Mouse (Mus musculus): ENCODE results near the gene Trim11.

Trim11 gene

GRCm38 (mm10) chr11:58955143-58955867 is 22.6 kb upstream of the Trim11 start:
- CTCF ChIA-PET = interaction anchor here (0.9 to 1.0 kb wide), 2 partner anchors 21 to 28 kb away, joined by 3 to 8 read pairs; no protein-coding TSS in a partner anchor

GRCm38 (mm10) chr11:58955868-58956257 is 22.0 kb upstream of the Trim11 start:
- CTCF ChIA-PET = no interaction called here

- CTCF ChIA-PET = interaction anchor here (1.1 kb wide), 1 partner anchor 18 kb away, joined by 3 read pairs; the partner anchor contains the start of gene Rnf187
These were observed 20.5 kb upstream of the Trim11 start for GRCm38 (mm10) chr11:58957226-58957914.

GRCm38 (mm10) chr11:58958536-58958935 is 19.4 kb upstream of the Trim11 start:
- CTCF ChIA-PET = interaction anchor here (0.6 kb wide), 1 partner anchor 1004 kb away, joined by 4 read pairs; no protein-coding TSS in a partner anchor

DNA sequence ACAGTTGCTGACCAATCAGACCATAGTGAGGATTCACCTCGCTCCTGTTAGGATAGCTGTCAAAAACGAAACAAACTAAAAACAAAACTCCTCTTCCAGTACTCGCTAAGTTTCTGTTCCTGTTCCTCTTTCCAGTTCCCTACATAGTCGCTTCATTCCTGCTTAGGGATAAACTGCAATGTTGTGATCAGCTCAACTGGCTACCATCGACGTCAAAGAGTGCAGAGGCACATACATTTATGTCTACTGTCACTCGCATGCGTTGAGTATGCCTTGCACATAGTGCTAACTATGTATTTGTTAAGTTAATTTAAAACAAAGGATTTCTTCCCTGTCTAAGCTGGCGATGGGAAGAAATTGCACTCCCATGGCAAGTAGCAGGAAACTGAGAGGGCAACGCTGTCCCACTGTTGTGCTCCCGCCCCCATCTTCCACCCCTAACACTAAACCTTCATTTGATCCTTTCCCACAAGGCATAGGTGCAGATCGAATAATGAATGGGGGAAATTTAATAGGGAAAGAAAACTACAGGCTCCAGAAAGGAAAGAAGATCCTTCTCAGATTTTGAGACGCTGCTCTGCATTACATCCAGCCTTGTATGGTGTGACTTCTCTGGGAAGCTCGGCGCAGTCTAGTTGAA is 18.6 kb upstream of the Trim11 start:
- CTCF ChIA-PET = interaction anchor here (0.5 to 0.6 kb wide), 2 partner anchors 32 to 229 kb away, joined by 3 to 4 read pairs; no protein-coding TSS in a partner anchor

DNA sequence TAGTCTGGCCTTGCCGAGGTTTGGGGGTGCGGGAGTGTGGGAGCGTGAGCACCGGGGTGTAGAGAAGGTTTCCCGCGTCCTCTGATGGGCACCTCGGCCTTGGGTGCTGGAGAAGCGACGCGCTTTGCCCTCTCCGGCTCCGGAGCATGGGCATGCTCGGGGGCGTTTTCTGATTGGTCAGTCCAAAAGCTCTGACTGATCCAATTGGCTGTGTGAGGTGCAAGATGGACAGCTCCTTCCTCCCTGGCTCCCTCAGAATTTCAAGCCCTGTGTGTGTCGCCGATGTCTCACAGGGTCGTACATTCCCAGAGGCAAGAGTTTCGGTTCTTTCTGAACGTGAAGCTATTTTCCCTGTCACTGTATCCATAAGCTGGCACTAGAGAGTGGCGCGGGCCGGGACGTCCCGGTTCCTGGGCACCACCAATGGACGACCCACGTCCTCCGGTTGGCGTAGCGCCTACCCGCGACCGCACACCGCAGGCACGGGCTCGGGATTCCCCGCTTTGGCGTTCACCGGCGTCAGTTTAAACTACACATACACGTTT is 17.9 kb upstream of the Trim11 start:
- CTCF ChIA-PET = interaction anchor here (0.5 to 0.6 kb wide), 3 partner anchors 11 to 45 kb away, joined by 3 to 6 read pairs (median 4); partner anchors contain the start of gene Hist3h2ba

DNA sequence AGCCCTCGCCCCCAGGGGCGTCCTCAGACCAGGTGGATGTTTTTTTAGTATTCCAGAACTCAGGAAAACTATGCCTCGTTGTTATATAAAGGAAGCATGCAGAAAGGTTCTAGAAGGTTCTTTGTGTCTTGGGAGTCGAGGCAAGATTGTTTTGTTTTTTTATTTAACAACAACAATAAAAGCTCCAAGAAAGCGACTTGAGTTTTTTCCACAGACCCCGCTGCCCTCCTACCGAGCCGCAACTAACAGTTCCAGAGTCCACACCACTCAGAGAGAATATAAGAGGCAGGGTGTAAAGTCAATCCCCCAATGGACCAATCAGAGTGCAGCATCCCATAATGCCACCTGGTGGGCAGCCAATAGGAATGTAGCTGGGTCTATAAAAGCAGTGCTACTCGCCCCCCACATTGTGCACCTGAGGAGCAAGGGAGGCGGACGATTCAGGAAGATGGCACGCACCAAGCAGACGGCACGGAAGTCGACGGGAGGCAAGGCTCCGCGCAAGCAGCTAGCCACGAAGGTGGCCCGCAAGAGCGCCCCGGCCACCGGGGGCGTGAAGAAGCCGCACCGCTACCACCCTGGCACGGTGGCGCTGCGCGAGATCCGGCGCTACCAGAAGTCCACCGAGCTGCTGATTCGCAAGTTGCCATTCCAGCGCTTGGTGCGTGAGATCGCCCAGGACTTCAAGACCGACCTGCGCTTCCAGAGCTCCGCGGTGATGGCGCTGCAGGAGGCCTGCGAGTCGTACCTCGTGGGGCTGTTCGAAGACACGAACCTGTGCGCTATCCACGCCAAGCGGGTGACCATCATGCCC is 16.3 kb upstream of the Trim11 start:
- CTCF ChIA-PET = interaction anchor here (0.6 to 1.2 kb wide), 2 partner anchors 12 to 21 kb away, joined by 3 read pairs; no protein-coding TSS in a partner anchor

DNA sequence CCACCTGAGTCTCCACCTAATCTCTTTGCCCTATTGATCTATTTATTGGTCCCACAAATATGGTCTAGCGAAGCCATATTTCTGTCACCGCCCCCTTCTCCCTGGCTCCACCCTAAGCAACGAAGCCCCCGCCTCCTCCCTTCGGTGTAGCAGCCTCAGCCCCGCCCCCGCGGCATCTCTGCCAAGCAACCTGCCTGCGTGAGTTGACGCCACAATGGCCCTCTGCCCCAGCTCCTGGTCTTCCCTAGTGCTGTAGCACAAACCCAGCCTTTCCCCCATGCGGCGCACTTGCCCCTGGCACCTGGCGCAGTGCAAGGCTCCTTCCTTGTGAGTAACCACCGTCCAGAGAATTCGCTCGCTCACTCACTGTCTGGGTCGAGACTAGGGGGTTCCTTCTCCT is 14.3 kb upstream of the Trim11 start:
- CTCF ChIA-PET = no interaction called here

DNA sequence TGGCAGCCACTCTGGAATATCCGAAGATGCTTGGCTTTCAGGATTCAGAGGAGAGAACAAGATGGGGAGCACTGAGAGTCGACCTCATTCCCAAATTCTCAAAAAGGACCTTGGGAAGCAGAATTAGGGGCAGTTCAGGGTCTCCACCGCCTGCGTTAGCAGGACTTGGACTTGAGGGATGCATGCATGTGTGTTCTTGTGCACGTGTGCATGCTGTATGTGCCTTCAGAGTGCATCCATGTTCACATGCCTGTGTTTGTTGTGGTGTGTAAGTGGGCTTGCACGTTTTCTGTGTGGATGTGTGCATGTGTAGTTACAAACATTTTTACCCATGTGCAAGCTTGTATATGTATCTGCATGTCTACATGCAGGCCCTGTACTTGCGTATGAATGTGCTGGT is 13.7 kb upstream of the Trim11 start:
- CTCF ChIA-PET = no interaction called here

GRCm38 (mm10) chr11:58965001-58965760 is 12.7 kb upstream of the Trim11 start:
- CTCF ChIA-PET = no interaction called here

DNA sequence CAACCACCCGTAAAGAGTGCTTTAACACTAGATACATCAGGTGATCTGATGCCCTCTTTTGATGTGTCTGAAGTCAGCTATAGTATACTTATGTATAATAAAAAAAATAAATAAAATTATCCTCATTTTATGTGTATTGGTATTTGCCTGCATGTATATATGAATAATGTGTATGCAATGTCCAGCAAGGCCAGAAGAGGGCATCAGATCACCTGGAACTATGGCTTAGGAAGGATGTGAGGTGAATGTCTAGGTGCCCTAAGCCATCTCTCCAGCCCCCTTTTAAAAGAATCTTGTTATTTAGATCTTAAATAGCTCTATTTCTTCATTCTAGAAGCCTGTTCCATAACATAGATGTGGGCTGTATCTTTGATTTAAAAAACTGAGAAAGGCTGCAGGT is 10.5 kb upstream of the Trim11 start:
- CTCF ChIA-PET = interaction anchor here (1.1 to 1.2 kb wide), 2 partner anchors 15 to 27 kb away, joined by 3 to 4 read pairs; no protein-coding TSS in a partner anchor

- CTCF ChIA-PET = no interaction called here
These were observed 9.3 kb upstream of the Trim11 start for GRCm38 (mm10) chr11:58968551-58968950.

DNA sequence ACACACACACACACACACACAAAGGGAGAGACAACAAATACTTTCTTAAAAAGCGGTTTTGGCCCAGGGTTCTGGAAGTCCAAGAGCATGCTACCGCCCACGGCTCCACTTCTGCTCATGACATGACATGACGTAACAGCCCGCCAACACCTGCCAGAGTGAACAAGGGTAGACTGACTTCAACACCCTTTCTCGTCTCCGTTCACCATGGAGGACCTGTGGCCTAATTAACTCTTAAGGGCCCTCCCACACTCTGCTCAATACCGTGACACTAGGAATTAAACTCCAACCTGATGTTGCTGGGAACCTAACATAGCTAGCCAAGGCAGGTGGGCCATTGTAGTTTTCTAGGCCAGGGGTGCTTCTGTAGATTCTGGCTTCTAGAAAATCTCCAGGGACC is 8.9 kb upstream of the Trim11 start:
- CTCF ChIA-PET = interaction anchor here (0.8 kb wide), 1 partner anchor 19 kb away, joined by 5 read pairs; no protein-coding TSS in a partner anchor

DNA sequence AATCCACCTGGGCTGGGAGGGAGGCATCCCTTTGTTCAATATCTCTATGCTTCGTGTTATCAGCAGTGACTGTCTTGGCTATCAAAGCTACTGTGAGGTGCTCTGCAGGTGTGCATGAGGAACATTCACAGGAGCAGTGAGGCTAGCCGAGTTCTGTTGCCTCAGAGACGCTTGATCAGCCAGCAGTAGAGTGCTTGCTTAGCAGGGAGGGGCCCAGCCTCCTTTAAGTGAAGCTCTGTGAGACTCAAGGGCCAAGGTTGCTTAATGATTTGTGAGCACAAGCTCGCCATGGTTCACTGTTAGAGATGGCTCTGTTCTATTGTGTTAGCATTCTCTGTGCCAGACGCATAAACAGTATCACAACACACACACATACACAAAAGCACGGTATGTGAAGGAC is 8.2 kb upstream of the Trim11 start:
- CTCF ChIA-PET = interaction anchor here (0.8 kb wide), 1 partner anchor 18 kb away, joined by 5 read pairs; no protein-coding TSS in a partner anchor

DNA sequence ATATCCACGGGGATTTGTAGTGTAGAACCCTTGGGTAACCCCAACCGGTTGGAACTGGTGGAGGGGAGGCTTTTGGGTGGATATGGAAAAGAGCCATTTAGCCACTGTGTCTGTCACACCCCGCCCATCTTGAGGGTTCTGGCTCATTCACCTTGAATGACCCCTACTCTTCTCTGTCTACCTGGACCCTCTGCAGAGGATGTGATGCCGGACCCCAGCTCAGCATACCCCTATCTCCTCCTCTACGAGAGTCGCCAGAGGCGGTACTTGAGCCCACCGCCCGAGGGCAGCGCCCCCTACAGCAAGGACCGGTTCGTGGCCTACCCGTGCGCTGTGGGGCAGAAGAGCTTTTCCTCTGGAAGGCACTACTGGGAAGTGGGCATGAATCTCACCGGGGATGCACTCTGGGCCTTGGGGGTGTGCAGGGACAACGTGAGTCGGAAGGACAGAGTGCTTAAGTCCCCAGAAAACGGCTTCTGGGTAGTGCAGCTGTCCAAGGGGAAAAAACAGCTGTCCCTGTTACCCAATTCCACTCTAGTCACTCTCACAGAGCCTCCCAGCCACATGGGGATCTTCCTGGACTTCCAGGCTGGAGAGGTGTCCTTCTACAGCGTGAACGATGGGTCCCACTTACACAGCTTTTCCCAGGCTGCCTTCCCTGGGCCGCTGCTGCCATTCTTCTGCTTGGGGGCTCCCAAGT is 6.9 kb upstream of the Trim11 start:
- CTCF ChIA-PET = interaction anchor here (0.6 kb wide), 1 partner anchor 22 kb away, joined by 8 read pairs; no protein-coding TSS in a partner anchor

GRCm38 (mm10) chr11:58971796-58972195 is 6.1 kb upstream of the Trim11 start:
- CTCF ChIA-PET = no interaction called here

- CTCF ChIA-PET = interaction anchor here (0.6 kb wide), 1 partner anchor 13 kb away, joined by 3 read pairs; no protein-coding TSS in a partner anchor
These were observed 3.5 kb upstream of the Trim11 start for GRCm38 (mm10) chr11:58974414-58974813.

- CTCF ChIA-PET = no interaction called here
These were observed 743 bp upstream of the Trim11 start for GRCm38 (mm10) chr11:58977150-58977549.

- CTCF ChIA-PET = interaction anchor here (0.7 to 1.1 kb wide), 2 partner anchors 18 to 23 kb away, joined by 3 read pairs; partner anchors contain the start of genes Hist3h2a and Trim17
These were observed 276 bp upstream of the Trim11 start for GRCm38 (mm10) chr11:58977607-58978026.
